Mouse (Mus musculus) midbrain, embryonic 14.5 days (tissue): Measurements from ENCODE around the gene Hsp90aa1. TPM values are rescaled to one million over a fixed set of nuclear protein-coding genes. Genes with fewer than 3 reads are reported as not detected.
"Not testable (repeated sequence)": the region's sequence is repeated elsewhere in the genome, so short reads cannot be mapped to it uniquely, and the experiment has no call there.

Experiments used
- ATAC-seq: fragments of 200-750 bp; cut with Nextera tagmentation; 2 replicates; pipeline ENCODE4 v1.8.0; 2017; ENCODE audit warnings: moderate number of reproducible peaks, moderate library complexity; ENCODE audit not compliant: low FRiP score, low TSS enrichment
- DNase-seq: peaks from one replicate; pipeline ENCODE4 v3.0.0-alpha.2; 2015
- H3K27ac ChIP-seq: fragments of 300-500 bp; sonication (generic); replicated peaks from 2 replicates; pipeline ENCODE4 v1.5.1; 2014; ENCODE audit warnings: mild to moderate bottlenecking, low read depth, low read length, moderate library complexity
- H3K27me3 ChIP-seq: fragments of 300-500 bp; sonication (generic); 2 replicates; pipeline ENCODE4 v1.6.1; 2014; ENCODE audit warnings: low read length, control low read depth, mixed read lengths; ENCODE audit not compliant: control insufficient read depth, insufficient read depth
- H3K36me3 ChIP-seq: fragments of 300-500 bp; sonication (generic); 2 replicates; pipeline ENCODE4 v1.6.1; 2014; ENCODE audit warnings: low read length, control low read depth; ENCODE audit not compliant: control insufficient read depth, insufficient read depth
- H3K4me1 ChIP-seq: fragments of 300-500 bp; sonication (generic); 2 replicates; pipeline ENCODE4 v1.6.1; 2014; ENCODE audit warnings: mild to moderate bottlenecking, antibody characterized with exemption, low read length, control low read depth; ENCODE audit not compliant: control insufficient read depth, insufficient read depth
- H3K4me2 ChIP-seq: fragments of 300-500 bp; sonication (generic); 2 replicates; pipeline ENCODE4 v1.6.1; 2014; ENCODE audit warnings: mild to moderate bottlenecking, low read length, moderate library complexity
- H3K4me3 ChIP-seq: fragments of 300-500 bp; sonication (generic); replicated peaks from 2 replicates; pipeline ENCODE4 v1.5.1; 2014; ENCODE audit warnings: low read depth, low read length
- H3K9ac ChIP-seq: fragments of 300-500 bp; sonication (generic); replicated peaks from 2 replicates; pipeline ENCODE4 v1.6.1; 2014; ENCODE audit warnings: mild to moderate bottlenecking, low read length, moderate library complexity
- H3K9me3 ChIP-seq: fragments of 300-500 bp; sonication (generic); 2 replicates; pipeline ENCODE4 v1.6.1; 2016; ENCODE audit warnings: low read length, control low read depth, mixed read lengths; ENCODE audit not compliant: control insufficient read depth
- WGBS: fragments of 180-500 bp; shearing (Covaris S2); extraction: QIAGEN DNeasy Blood & Tissue Kit; methylation state at CpG from one replicate; pipeline ENCODE4 v1.1.7; 2014; 5-methylcytosine and 5-hydroxymethylcytosine counted together
- polyA plus RNA-seq: library from polyadenylated mRNA; unstranded; fragments of >200 nt; fragmentation: Nextera tagmentation; extraction: Ambion mirVana; gene quantifications from 2 replicates; pipeline ENCODE4 v1.2.1, GENCODE M21; 2014

The Hsp90aa1 gene
- polyA plus RNA-seq, 1 experiment from 2014 or later = 1,408 TPM

GRCm38 (mm10) chr12:110703008-110703471 lies 512 bp upstream of the Hsp90aa1 start:
- no peak overlapping the region for H3K27ac ChIP-seq
- no peak for ATAC-seq

DNA sequence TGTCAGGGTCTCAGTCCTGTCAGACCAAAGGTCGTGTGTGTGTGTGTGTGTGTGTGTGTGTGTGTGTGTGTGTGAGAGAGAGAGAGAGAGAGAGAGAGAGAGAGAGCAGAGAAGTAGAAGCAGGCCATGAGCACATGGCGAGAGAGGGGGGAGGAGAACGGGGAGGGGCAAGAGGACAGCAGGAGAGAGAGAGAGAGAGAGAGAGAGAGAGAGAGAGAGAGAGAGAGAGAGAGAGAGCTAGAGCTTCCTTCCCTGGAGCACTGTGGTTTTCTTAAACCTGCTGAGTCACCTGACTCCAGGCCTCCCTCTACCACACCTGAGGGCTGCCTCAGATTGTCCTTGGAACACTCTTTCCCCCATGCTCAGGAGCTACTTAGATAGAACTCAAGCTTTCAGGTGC lies 1.2 kb downstream of the Hsp90aa1 start:
- H3K4me1 ChIP-seq, ATAC-seq, H3K4me2 ChIP-seq, H3K4me3 ChIP-seq, H3K27ac ChIP-seq, H3K9ac ChIP-seq, H3K36me3 ChIP-seq, DNase-seq, H3K9me3 ChIP-seq, H3K27me3 ChIP-seq: not testable (repeated sequence)
- 17% methylated on average over 2 of the region's 3 CpGs for WGBS

More at GRCm38 (mm10) chr12:110703008-110703471, 512 bp upstream of the Hsp90aa1 start:
- Histone ChIP-seq H3K4me2 (no peak overlapping the region), H3K4me1 (no peaks in the 10 kb centered on the region), H3K9ac (no peak overlapping the region), H3K9me3 (no peaks in the 10 kb centered on the region), H3K27me3 (no peaks in the 10 kb centered on the region), H3K4me3 (no peak overlapping the region), H3K36me3 (no peaks in the 10 kb centered on the region)
- DNase-seq = peak; percentile 95
- WGBS = 31% methylated on average over 8 of the region's 8 CpGs

DNA sequence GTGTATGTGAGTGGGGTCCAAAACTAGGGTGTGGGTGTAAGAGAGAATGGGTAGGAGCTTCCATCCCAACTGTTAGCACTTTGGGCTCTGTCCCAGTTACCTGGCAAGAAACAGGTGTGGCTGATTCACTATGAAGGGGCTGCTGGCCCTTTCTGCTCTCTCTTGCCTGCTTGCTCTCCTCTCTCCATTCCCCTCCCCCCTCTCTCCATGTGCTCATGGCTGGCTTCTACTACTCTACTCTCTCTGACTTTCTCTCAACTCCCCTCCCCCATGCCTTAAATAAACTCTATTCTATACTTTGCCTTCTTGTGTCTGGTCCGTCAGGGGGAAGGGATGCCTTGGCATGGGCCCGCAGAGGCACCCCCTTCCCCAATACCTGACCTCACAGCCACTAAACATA lies 1.8 kb downstream of the Hsp90aa1 start:
- no peak overlapping the region for H3K27ac ChIP-seq
- H3K4me1 ChIP-seq = 0 out of 2 replicates have a peak, but pooled peaks cover 3% of the 10 kb centered on the region
- H3K27me3 ChIP-seq = no peaks in the 10 kb centered on the region
- H3K9ac ChIP-seq = no peak overlapping the region
- ATAC-seq (no peak), DNase-seq (no peak)
- H3K4me3 ChIP-seq = no peak overlapping the region
- WGBS = 65% methylated on average over 2 of the region's 2 CpGs
- no peak overlapping the region for H3K4me2 ChIP-seq
- H3K9me3 ChIP-seq = no peaks in the 10 kb centered on the region
- no peaks in the 10 kb centered on the region for H3K36me3 ChIP-seq

DNA sequence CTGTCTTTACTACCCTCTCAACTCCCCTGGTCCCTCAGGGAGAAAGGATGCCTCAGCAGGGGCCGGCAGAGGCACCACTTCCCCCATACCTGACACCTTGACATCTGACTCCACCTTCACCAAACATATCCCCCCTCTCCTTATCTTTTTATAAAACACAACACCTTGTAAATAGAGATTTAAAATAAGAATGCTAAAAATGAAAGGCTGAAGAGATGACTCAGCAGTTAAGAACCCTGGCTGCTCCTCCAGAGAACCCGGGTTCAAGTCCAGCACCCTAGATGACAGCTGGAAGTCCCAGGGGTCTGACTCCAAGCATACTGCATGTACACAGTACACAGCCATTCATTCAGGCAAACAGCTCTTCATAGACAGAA lies 3.4 kb downstream of the Hsp90aa1 start:
- no peak overlapping the region for H3K9ac ChIP-seq
- no peak overlapping the region for H3K4me2 ChIP-seq
- WGBS = 62% methylated on average over 2 of the region's 2 CpGs
- ATAC-seq (no peak), DNase-seq (no peak)
- no peak overlapping the region for H3K4me3 ChIP-seq
- H3K9me3 ChIP-seq = no peaks in the 10 kb centered on the region
- peaks cover 8% of the 10 kb centered on the region for H3K36me3 ChIP-seq
- H3K27ac ChIP-seq = no peak overlapping the region
- H3K4me1 ChIP-seq = peaks cover 11% of the 10 kb centered on the region
- H3K27me3 ChIP-seq = no peaks in the 10 kb centered on the region

GRCm38 (mm10) chr12:110698523-110699170 lies 3.9 kb downstream of the Hsp90aa1 start:
- 55% methylated on average over 15 of the region's 15 CpGs for WGBS

DNA sequence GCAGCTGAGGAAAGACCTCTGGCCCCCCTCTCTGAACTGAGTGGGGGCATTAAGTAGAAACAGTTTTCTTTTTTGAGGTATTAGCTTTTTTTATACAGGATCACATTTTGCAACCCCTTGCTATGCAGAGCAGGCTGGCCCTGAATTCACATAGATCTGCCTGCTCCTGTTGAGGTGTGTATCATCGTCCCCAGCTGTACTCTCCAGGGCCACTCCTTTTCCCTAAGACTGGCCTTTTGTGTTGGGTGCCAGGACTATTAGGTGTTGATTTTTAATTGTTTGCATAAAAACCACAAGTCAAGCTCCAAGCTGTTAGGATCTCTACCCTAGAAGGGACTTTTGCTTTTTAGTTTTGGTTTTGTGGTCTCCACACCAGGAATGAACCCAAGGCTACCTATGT lies 4.4 kb downstream of the Hsp90aa1 start:
- 72% methylated on average over 1 of the region's 1 CpGs for WGBS
- Histone ChIP-seq H3K9me3 (no peaks in the 10 kb centered on the region), H3K27ac (no peak overlapping the region), H3K4me3 (no peak overlapping the region), H3K4me1 (peaks cover 12% of the 10 kb centered on the region), H3K36me3 (peaks cover 15% of the 10 kb centered on the region), H3K4me2 (no peak overlapping the region), H3K27me3 (no peaks in the 10 kb centered on the region), H3K9ac (no peak overlapping the region)
- no peak for ATAC-seq
- no peak for DNase-seq

More at GRCm38 (mm10) chr12:110698523-110699170, 3.9 kb downstream of the Hsp90aa1 start:
- no peak overlapping the region for H3K4me3 ChIP-seq
- no peaks in the 10 kb centered on the region for H3K27me3 ChIP-seq
- no peak for DNase-seq
- no peak overlapping the region for H3K27ac ChIP-seq
- H3K4me2 ChIP-seq = no peak overlapping the region
- H3K4me1 ChIP-seq = peaks cover 12% of the 10 kb centered on the region
- H3K9me3 ChIP-seq = no peaks in the 10 kb centered on the region
- H3K36me3 ChIP-seq = peaks cover 11% of the 10 kb centered on the region
- no peak for ATAC-seq
- no peak overlapping the region for H3K9ac ChIP-seq

DNA sequence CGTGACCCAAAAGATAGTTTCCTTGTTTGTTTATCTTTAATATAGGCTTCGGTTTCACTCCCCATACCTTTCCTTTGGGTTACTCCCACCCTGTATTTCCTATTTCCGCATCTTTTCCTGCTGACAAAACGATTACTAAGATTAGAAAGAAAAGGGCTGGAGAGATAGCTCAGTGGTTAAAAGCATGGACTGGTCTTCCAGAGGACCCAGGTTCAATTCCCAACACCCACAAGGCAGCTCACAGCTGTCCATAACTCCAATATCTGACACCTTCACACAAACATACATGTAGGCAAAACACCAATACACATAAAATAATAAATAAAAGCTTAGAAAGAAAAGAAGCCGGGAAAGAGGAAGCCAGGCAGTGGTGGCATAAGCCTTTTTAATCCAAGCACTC lies 5.1 kb downstream of the Hsp90aa1 start:
- H3K9me3 ChIP-seq = no peaks in the 10 kb centered on the region
- H3K4me1 ChIP-seq = peaks cover 12% of the 10 kb centered on the region
- H3K9ac ChIP-seq = no peak overlapping the region
- DNase-seq (no peak), ATAC-seq (no peak)
- no peak overlapping the region for H3K4me3 ChIP-seq
- 80% methylated on average over 5 of the region's 5 CpGs for WGBS
- no peak overlapping the region for H3K27ac ChIP-seq
- peaks cover 21% of the 10 kb centered on the region for H3K36me3 ChIP-seq
- no peak overlapping the region for H3K4me2 ChIP-seq
- no peaks in the 10 kb centered on the region for H3K27me3 ChIP-seq

DNA sequence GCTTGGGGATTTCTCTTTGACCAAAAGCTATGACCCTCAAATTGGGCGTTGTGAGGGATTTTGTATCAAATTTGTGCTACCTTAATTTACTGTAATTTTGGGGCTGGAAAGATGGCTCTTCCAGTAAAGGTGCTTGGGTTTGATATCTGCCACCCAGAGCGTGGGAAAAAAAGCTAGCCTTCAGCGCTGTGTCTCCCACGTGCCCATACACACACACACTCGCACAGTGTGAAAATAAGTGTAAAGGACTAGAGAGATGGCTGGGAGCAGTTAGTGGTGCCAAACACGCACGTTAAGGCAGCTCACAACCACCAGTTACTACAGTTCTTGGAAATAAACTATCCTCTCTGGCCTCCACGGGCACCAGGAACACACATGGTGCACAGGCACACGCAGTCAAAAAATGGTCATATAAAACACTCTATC lies 5.5 kb downstream of the Hsp90aa1 start:
- no peaks in the 10 kb centered on the region for H3K27me3 ChIP-seq
- ATAC-seq = no peak
- DNase-seq = no peak
- H3K36me3 ChIP-seq = peaks cover 23% of the 10 kb centered on the region
- peak overlapping the region; percentile 85 for H3K27ac ChIP-seq
- H3K9ac ChIP-seq = peak overlapping the region; percentile 77
- H3K9me3 ChIP-seq = no peaks in the 10 kb centered on the region
- 44% methylated on average over 9 of the region's 9 CpGs for WGBS
- peaks cover 12% of the 10 kb centered on the region for H3K4me1 ChIP-seq
- H3K4me2 ChIP-seq = peak overlapping the region; percentile 70
- peak overlapping the region; percentile 98 for H3K4me3 ChIP-seq
